Mouse (Mus musculus) ES-Bruce4 (cell line): ENCODE data around the gene Gm4763.

Experiments
- CTCF ChIP-seq: IDR thresholded peaks from one replicate; pipeline ENCODE4 v1.8.1; 2011; ENCODE audit warnings: low read depth, low read length
- EP300 ChIP-seq: IDR thresholded peaks from 2 replicates; pipeline ENCODE4 v1.6.1; 2011; ENCODE audit warnings: low read depth, low read length; ENCODE audit not compliant: insufficient read depth
- POLR2A ChIP-seq: IDR thresholded peaks from one replicate; pipeline ENCODE4 v1.8.1; 2011; ENCODE audit warnings: low read length; ENCODE audit not compliant: insufficient read depth

- TF ChIP-seq CTCF: no peak
- no peak for TF ChIP-seq EP300
- TF ChIP-seq POLR2A: no peak
These were observed 35.9 kb upstream of the Gm4763 start for GRCm38 (mm10) chr7:24762574-24762973.
